Mouse (Mus musculus): Measurements from ENCODE around the gene Eps15. TPM values are rescaled to one million over a fixed set of nuclear protein-coding genes. Genes with fewer than 3 reads are reported as not detected.

The Eps15 gene
- 10 to 100 TPM; 50.4 to 53.8 TPM for total RNA-seq (2021)
- long read RNA-seq, experiment 1, full-length matches to known transcripts: 31 of 56 reads
- long read RNA-seq, experiment 1, partial matches to known transcripts: 1 of 56 reads
- long read RNA-seq, experiment 1, other reads (novel, unspliced or antisense): 24 of 56 reads
- long read RNA-seq, experiment 2, full-length matches to known transcripts: 28 of 54 reads
- long read RNA-seq, experiment 2, partial matches to known transcripts: 6 of 54 reads
- long read RNA-seq, experiment 2, other reads (novel, unspliced or antisense): 20 of 54 reads

DNA sequence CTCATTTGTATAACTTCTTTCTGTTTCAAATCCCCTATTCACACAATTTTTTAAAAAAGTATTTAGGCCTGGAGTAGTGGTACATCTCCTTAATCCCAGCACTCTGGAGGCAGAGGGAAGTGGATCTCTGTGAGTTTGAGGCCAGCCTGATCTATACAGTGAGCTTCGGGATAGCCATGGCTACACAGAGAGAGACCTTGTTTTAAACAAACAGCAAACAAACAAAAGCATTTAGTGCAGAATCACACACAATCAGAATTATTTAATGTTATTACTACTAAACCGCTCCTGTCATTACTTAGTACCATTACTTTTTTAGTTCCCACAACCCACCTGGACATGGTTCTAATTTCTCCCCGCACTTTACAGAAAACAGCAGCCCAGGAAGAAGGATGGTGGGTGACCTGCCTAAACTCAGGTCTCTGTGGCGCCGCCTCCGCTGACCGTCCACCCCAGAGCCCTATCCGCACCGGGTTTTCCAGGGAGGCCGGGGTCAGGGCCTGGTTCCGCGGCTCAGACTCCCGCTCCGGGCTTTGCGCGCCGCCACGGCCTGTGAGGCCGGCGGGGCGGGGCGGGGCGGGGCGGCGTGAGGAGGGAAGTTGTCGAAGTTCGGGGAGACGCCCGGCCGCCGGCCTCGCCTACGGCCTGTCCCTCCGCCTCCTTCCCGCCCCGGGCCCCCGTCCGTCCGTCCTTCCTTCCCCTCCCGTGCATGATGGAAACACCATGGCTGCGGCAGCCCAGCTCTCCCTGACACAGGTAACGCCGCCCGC is at the start of gene Eps15:
Gene Eps15, plus strand, starts transcription at position 580 of the 770 bp plus-strand sequence.
- peak; percentile 93 for DNase-seq

GRCm38 (mm10) chr4:109234185-109234584 is 45.9 kb upstream of the Eps15 start, which contains the start of gene Calr4:
TSS of gene Calr4 (plus strand) at chr4:109234485.
- no peak for DNase-seq

DNA sequence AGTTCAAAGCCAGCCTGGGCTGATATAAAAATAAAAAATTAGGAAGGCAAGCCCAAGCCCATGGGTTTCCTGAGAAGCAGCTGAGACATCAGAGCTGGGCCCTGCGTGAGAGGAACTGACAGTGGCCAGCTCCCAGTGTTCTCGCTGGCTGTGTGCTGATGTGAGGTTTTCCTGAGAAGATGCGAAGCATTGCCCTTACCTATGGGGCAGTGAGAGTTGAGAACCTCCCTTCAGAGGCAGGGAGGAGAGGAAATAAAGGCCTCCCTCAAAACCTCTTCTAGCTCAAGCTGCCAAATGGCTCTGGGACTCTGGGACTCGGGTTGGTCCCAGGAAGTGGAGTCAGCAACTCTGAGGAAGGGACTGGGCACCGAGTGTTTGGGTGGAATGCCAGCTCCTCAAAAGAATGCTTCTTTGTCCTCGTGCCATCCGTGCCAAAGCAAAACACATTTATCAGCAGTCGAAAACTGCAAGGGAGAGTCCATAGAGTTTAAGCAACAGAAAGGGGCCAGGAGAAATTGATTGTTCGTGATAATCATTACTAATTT is 45.2 kb upstream of the Eps15 start:
- DNase-seq: no peak

DNA sequence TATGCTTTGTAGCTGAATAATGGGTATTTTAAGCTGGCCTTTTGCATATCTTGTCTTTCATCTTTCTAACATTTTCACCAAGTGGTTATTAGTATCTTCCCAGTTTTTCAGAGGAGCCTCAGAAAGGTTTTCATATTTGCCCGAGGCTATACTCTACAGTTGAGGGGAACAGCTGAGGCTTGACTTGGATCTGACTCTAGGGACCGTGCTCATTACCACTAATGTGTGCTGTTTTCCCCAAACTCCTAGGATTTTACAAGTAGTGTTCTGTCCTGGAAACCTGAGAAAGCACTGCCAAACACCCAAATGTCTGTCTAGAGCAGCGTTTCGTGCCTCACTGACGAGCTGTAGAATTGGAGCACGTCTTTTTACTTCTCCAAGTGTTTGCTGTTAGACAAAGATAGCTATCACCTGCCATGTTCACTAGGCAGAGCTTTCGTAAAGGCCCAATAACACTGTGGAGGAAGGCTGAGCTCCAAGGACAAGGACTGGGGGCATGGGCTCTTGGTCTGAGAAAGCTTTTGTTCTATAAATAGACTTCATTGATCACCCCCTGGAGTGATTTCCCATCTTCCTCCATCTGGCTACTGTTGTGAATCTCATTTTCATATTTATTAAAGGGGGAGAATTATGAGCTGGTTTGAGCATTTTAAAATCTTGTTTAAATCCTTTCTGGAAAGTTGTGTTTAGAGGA is 43.7 kb upstream of the Eps15 start:
- no peak for DNase-seq

GRCm38 (mm10) chr4:109238428-109239268 is 41.4 kb upstream of the Eps15 start:
- DNase-seq: peak; percentile 21

- no peak for DNase-seq
Observed at GRCm38 (mm10) chr4:109241221-109241620, 38.8 kb upstream of the Eps15 start.

DNA sequence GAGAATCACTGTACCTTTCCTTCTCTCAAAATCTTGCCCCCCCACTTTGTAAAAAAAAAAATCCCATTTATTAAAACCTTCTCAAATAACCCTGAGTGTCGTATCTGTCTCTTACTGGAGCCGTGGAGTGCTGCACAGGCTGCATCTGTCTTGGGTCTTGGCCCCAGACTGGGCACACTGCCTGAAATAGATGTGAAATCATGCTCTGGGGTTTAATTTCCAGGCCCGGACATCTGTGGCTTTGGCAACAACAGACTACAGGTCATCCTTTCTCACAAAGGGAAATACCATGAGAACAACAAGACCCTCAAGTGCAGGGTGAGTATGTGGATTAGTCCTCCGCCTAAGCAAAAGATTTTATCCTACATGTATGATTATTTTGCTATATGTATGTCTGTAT is 38.1 kb upstream of the Eps15 start:
- DNase-seq: peak; percentile 67

- no peak for DNase-seq
Observed at GRCm38 (mm10) chr4:109244506-109244905, 35.6 kb upstream of the Eps15 start.

DNA sequence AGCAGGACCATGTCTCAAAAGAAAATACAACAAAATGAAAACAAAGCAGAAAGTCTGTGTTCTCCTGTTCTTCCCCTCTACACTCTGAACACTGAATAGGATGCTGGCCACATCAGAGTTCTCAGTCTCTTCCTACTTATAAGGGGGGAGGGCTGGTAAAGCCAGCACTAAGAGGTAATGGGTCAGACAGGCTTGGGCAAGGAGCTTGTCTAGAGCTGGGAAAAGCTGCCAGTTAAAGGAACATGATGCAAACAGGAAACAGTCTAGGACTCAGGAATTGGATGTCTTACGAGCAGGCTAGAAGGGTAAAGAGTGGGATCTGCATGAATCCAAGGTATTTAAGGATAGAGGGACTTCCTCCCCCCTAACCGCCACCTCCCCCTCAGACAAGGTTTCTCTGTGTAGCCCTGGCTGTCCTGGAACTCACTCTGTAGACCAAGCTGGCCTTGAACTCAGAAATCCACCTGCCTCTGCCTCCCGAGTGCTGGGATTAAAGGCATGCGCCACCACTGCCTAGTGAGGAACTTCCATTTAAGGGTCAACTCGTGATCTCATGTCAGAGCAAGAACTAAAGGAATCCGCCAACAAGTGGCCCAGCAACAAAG is 35.0 kb upstream of the Eps15 start:
- no peak for DNase-seq

GRCm38 (mm10) chr4:109251605-109252004 is 28.5 kb upstream of the Eps15 start:
- no peak for DNase-seq

GRCm38 (mm10) chr4:109252199-109252598 is 27.9 kb upstream of the Eps15 start:
- no peak for DNase-seq

GRCm38 (mm10) chr4:109253664-109254151 is 26.4 kb upstream of the Eps15 start:
- DNase-seq: no peak

DNA sequence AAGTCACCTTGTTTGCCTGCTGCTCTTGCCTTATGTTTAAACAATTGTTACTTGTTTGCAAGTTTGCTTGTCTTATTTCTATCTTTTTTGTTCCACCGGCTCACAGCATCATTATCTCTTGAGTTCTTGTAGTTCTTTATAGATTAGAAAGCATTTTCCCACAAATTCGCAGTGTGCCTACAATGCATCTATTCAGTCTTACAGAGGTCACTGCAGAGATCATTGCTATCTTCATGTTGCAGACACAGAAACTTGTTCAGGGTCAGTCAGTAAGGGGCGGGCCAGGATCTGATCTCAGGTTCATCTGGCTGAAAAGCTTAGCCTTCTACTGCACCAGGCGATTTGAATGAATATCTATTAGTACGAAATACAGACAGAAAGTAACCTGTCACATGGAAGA is 25.6 kb upstream of the Eps15 start:
- DNase-seq: no peak

GRCm38 (mm10) chr4:109255321-109255720 is 24.7 kb upstream of the Eps15 start:
- no peak for DNase-seq

- no peak for DNase-seq
Observed at GRCm38 (mm10) chr4:109255727-109256417, 24.2 kb upstream of the Eps15 start.

- DNase-seq: no peak
Observed at GRCm38 (mm10) chr4:109256791-109257190, 23.3 kb upstream of the Eps15 start.

DNA sequence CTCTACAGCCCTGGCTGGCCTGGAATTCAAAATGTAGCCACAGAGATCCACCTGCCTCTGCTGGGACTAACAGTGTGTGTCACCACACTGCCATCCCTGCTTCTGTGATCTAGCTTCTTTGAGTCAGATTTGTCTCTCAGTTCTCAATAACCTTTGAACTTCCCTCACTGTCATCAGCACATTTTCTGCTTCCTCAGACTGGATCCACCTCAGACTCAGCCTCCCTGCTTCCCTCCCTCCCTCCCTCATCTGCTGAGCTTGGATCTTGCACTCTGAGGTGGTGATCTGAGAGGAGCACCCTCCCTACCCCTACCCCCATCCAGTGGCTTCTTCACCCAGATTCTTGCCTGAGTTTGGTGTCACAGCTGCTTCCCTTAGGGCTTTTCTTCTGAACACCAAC is 22.4 kb upstream of the Eps15 start:
- no peak for DNase-seq

DNA sequence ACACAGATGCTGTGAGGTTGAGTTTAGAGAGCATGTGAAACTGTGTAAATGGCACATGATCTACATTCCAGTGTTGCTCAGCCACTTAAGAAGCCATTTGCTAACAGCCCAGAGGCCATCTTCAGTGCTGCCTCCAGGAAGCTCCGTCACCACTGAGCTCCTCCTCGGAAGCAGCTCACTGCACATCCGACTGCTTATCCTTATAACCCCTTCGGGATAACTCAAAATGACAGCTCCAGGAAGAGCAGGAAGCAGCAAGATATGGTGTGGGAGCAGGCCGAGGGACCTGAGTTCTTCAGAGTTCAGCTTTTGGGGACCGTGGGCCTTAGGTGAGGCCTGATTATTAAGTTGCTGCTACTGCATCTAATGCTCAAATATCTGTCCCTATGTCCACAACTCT is 18.0 kb upstream of the Eps15 start:
- no peak for DNase-seq

- DNase-seq: no peak
Observed at GRCm38 (mm10) chr4:109266056-109266455, 14.0 kb upstream of the Eps15 start.

DNA sequence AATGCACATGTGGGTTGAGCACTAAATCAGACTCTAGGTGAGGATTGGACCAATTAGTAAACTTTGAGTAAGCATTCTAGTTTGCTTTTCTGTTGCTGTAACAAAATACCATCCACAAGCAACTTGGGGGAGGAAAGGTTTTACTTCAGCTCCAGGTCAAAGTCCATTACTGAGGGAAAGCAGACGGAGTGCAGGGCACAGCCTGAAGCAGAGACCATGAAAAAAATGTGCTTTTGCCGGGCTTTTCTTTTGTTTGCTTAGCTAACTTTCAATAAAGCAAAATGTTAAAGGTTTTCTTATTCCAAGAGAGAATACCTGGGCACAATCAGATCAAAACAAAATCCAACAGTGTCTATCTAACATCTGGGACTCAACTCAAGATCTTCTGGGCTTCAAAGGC is 13.3 kb upstream of the Eps15 start:
- DNase-seq: no peak

- no peak for DNase-seq
Observed at GRCm38 (mm10) chr4:109267452-109267851, 12.6 kb upstream of the Eps15 start.

Data from gastrocnemius, postnatal 10 days (tissue).